ENCODE assay signal across 8 mouse cellular contexts in genomic region chr7:127512231-127513015, GRCm38 (mm10). TPM values are rescaled to one million over a fixed set of nuclear protein-coding genes. Genes with fewer than 3 reads are reported as not detected.
DNase-seq lines count a peak whose midpoint lies in the region; ATAC-seq and TF ChIP-seq lines count a peak whose summit lies in the region.

No protein-coding gene starts in this region.

- TF ChIP-seq CTCF in intestine, postnatal 0 days (IDR thresholded peaks at IDR 0.05; ENCODE audit: low read depth): no peak

- H3K4me3 ChIP-seq in intestine, postnatal 0 days (ENCODE audit: low read depth, low read length): peak overlapping the region; percentile 78
- H3K4me3 ChIP-seq in midbrain, embryonic 10.5 days: peak overlapping the region; percentile 88

- ATAC-seq in intestine, postnatal 0 days: peak; percentile 84

- peak; percentile 95 for DNase-seq in adrenal gland, postnatal 10 days
- peak; percentile 92 for DNase-seq in embryo, embryonic 9.5 days (ENCODE audit: extremely low spot score)
- DNase-seq in gastrocnemius, postnatal 4 days (ENCODE audit: low spot score in 2 of 2): peak; percentile 90 to 93
- DNase-seq in left cerebral cortex, postnatal 36 days (ENCODE audit: low spot score in 2 of 2): peak; percentile 86 to 89
- peak; percentile 92 for DNase-seq in midbrain, embryonic 10.5 days (ENCODE audit: low spot score)
- peak; percentile 81 to 82 for DNase-seq in right cerebral cortex, postnatal 36 days (ENCODE audit: low spot score in 2 of 2)
- DNase-seq in urinary bladder, postnatal 4 days (ENCODE audit: low spot score in 2 of 2): peak; percentile 91 to 92

- peak overlapping the region; percentile 99 for H3K27ac ChIP-seq in intestine, postnatal 0 days (ENCODE audit: low read depth, low read length)
- peak overlapping the region; percentile 99 for H3K27ac ChIP-seq in midbrain, embryonic 10.5 days (replicated peaks)

- intact Hi-C loops in left cerebral cortex, postnatal 36 days (cut with DNase I): loop anchor here (5.0 kb wide), 1 partner anchor 35 kb away; the partner anchor contains the start of gene Fbrs

- H3K27me3 ChIP-seq in intestine, postnatal 0 days (replicated peaks; ENCODE audit: control insufficient read depth, insufficient read depth, low read length): no peaks in the 10 kb centered on the region
- no peaks in the 10 kb centered on the region for H3K27me3 ChIP-seq in midbrain, embryonic 10.5 days (ENCODE audit: low read depth, poor library complexity, severe bottlenecking)

- peak overlapping the region; percentile 69 for H3K4me2 ChIP-seq in intestine, postnatal 0 days (replicated peaks; ENCODE audit: low read depth)

- H3K9me3 ChIP-seq in intestine, postnatal 0 days (ENCODE audit: control insufficient read depth): no peaks in the 10 kb centered on the region
- no peaks in the 10 kb centered on the region for H3K9me3 ChIP-seq in midbrain, embryonic 10.5 days (replicated peaks)

- H3K9ac ChIP-seq in intestine, postnatal 0 days (ENCODE audit: low read depth, low read length): peak overlapping the region; percentile 94

- under 1% methylated on average over 56 of the region's 93 CpGs for WGBS in intestine, postnatal 0 days
- under 1% methylated on average over 79 of the region's 93 CpGs for WGBS in midbrain, embryonic 10.5 days

- H3K4me1 ChIP-seq in intestine, postnatal 0 days (replicated peaks; ENCODE audit: control insufficient read depth, insufficient read depth, low read length): no peaks in the 10 kb centered on the region
- H3K4me1 ChIP-seq in midbrain, embryonic 10.5 days: peaks cover 26% of the 10 kb centered on the region

- peaks cover 21% of the 10 kb centered on the region for H3K36me3 ChIP-seq in intestine, postnatal 0 days (ENCODE audit: control insufficient read depth, insufficient read depth)
- H3K36me3 ChIP-seq in midbrain, embryonic 10.5 days: peaks cover 43% of the 10 kb centered on the region

RNA-seq across cellular contexts. Expression of gene Srcap, which starts 0.6 kb away (rescaled TPM):
- total RNA-seq in adrenal gland, postnatal 10 days (2021): 10 to 100 TPM; 70.0 to 94.2 TPM
- 10 to 100 TPM; 70.3 to 78.6 TPM for total RNA-seq in gastrocnemius, postnatal 4 days (2021)
- 12.3 and 12.5 TPM in 2 replicates for polyA plus RNA-seq in intestine, postnatal 0 days (2015; fragmentation: Nextera tagmentation; extraction: Ambion mirVana)
- total RNA-seq in left cerebral cortex, postnatal 36 days (2021): 100 to 1,000 TPM in 1 of 2 experiments, 10 to 100 TPM in 1; 99.0 to 131 TPM
- polyA plus RNA-seq in midbrain, embryonic 10.5 days (2016; fragmentation: Nextera tagmentation; extraction: Ambion mirVana): 52.6 and 56.1 TPM in 2 replicates

RNA-seq across cellular contexts. Expression of gene Gm42715, which starts 7.0 kb away (rescaled TPM):
- total RNA-seq in adrenal gland, postnatal 10 days (2021): 10 to 100 TPM; 17.9 to 28.8 TPM
- total RNA-seq in gastrocnemius, postnatal 4 days (2021): 10 to 100 TPM; 15.0 to 19.1 TPM
- 5.0 and 6.6 TPM in 2 replicates for polyA plus RNA-seq in intestine, postnatal 0 days (2015; fragmentation: Nextera tagmentation; extraction: Ambion mirVana)
- 10 to 100 TPM in 1 of 2 experiments, 1 to 10 TPM in 1; 7.6 to 15.0 TPM for total RNA-seq in left cerebral cortex, postnatal 36 days (2021)
- 14.3 and 18.8 TPM in 2 replicates for polyA plus RNA-seq in midbrain, embryonic 10.5 days (2016; fragmentation: Nextera tagmentation; extraction: Ambion mirVana)

RNA-seq across cellular contexts. Expression of gene Fbrs, which starts 33.4 kb away (rescaled TPM):
- total RNA-seq in adrenal gland, postnatal 10 days (2021): 10 to 100 TPM; 53.3 to 65.8 TPM
- 10 to 100 TPM; 39.7 to 51.3 TPM for total RNA-seq in gastrocnemius, postnatal 4 days (2021)
- 8.1 and 9.4 TPM in 2 replicates for polyA plus RNA-seq in intestine, postnatal 0 days (2015; fragmentation: Nextera tagmentation; extraction: Ambion mirVana)
- 10 to 100 TPM; 48.7 to 61.4 TPM for total RNA-seq in left cerebral cortex, postnatal 36 days (2021)
- polyA plus RNA-seq in midbrain, embryonic 10.5 days (2016; fragmentation: Nextera tagmentation; extraction: Ambion mirVana): 8.6 and 9.6 TPM in 2 replicates

RNA-seq across cellular contexts. Expression of gene Tmem265, which starts 48.8 kb away (rescaled TPM):
- total RNA-seq in adrenal gland, postnatal 10 days (2021): not detected
- 1 to 10 TPM in 1 of 2 experiments, not detected in 1; 3.1 TPM for total RNA-seq in gastrocnemius, postnatal 4 days (2021)
- 1.9 and 3.8 TPM in 2 replicates for polyA plus RNA-seq in intestine, postnatal 0 days (2015; fragmentation: Nextera tagmentation; extraction: Ambion mirVana)
- 1 to 10 TPM in 1 of 2 experiments, not detected in 1; 3.4 TPM for total RNA-seq in left cerebral cortex, postnatal 36 days (2021)
- 7.2 and 8.2 TPM in 2 replicates for polyA plus RNA-seq in midbrain, embryonic 10.5 days (2016; fragmentation: Nextera tagmentation; extraction: Ambion mirVana)

RNA-seq across cellular contexts. Expression of gene Prr14, which starts 53.0 kb away (rescaled TPM):
- 10 to 100 TPM; 37.3 to 40.0 TPM for total RNA-seq in adrenal gland, postnatal 10 days (2021)
- 10 to 100 TPM; 26.1 to 32.5 TPM for total RNA-seq in gastrocnemius, postnatal 4 days (2021)
- 31.5 and 33.9 TPM in 2 replicates for polyA plus RNA-seq in intestine, postnatal 0 days (2015; fragmentation: Nextera tagmentation; extraction: Ambion mirVana)
- total RNA-seq in left cerebral cortex, postnatal 36 days (2021): 10 to 100 TPM; 25.7 to 30.2 TPM
- polyA plus RNA-seq in midbrain, embryonic 10.5 days (2016; fragmentation: Nextera tagmentation; extraction: Ambion mirVana): 56.0 and 59.6 TPM in 2 replicates

Comparison
In these comparisons a context has a peak if more than half of its experiments do, and no peak if none do; other contexts are left out.
1. Peak in every context shown above with its lines: DNase-seq, ATAC-seq, H3K4me3 ChIP-seq and H3K27ac ChIP-seq.